Mouse (Mus musculus) forebrain, postnatal 0 days (tissue): ENCODE measurements at regions not wholly inside any gene's neighbourhood (a gene's known extent, or its start where the extent isn't known, plus 50 kb on each side); places are given as distances from the start of the nearest gene placed in this dataset.

Source experiments
- ATAC-seq: fragments of 200-750 bp; cut with Nextera tagmentation; 2 replicates; pipeline ENCODE4 v1.8.0; 2017; ENCODE audit warnings: mild to moderate bottlenecking, moderate library complexity
- DNase-seq: peaks from one replicate; pipeline ENCODE4 v3.0.0-alpha.2; 2015
- H3K27ac ChIP-seq: fragments of 300-500 bp; sonication (generic); 2 replicates; pipeline ENCODE4 v1.5.1; 2014; ENCODE audit warnings: low read depth, mild to moderate bottlenecking, antibody characterized with exemption, low read length, moderate library complexity, mixed read lengths
- H3K27me3 ChIP-seq: fragments of 300-500 bp; sonication (generic); 2 replicates; pipeline ENCODE4 v1.6.1; 2014; ENCODE audit warnings: mild to moderate bottlenecking, low read length, mixed read lengths; ENCODE audit not compliant: insufficient read depth
- H3K36me3 ChIP-seq: fragments of 300-500 bp; sonication (generic); 2 replicates; pipeline ENCODE4 v1.6.1; 2014; ENCODE audit warnings: mild to moderate bottlenecking, moderate library complexity; ENCODE audit not compliant: insufficient read depth
- H3K4me1 ChIP-seq: fragments of 300-500 bp; sonication (generic); 2 replicates; pipeline ENCODE4 v1.6.1; 2014; ENCODE audit warnings: antibody characterized with exemption; ENCODE audit not compliant: insufficient read depth
- H3K4me2 ChIP-seq: fragments of 300-500 bp; sonication (generic); 2 replicates; pipeline ENCODE4 v1.6.1; 2014; ENCODE audit warnings: low read depth, mild to moderate bottlenecking, moderate library complexity
- H3K4me3 ChIP-seq: fragments of 300-500 bp; sonication (generic); 2 replicates; pipeline ENCODE4 v1.5.1; 2014; ENCODE audit warnings: low read depth, low read length, mixed read lengths
- H3K9ac ChIP-seq: fragments of 300-500 bp; sonication (generic); 2 replicates; pipeline ENCODE4 v1.6.1; 2014; ENCODE audit warnings: mild to moderate bottlenecking
- H3K9me3 ChIP-seq: fragments of 300-500 bp; sonication (generic); 2 replicates; pipeline ENCODE4 v1.6.1; 2016; ENCODE audit warnings: low read length
- CTCF ChIP-seq: sonication (generic); IDR thresholded peaks from 2 replicates; pipeline ENCODE4 v1.5.1; 2016; ENCODE audit warnings: antibody characterized with exemption, control low read depth, low read depth
- WGBS: fragments of 180-500 bp; shearing (Covaris S2); extraction: QIAGEN DNeasy Blood & Tissue Kit; methylation state at CpG from one replicate; pipeline ENCODE4 v1.1.7; 2014; 5-methylcytosine and 5-hydroxymethylcytosine counted together

- no peak overlapping the region for H3K4me2 ChIP-seq
- no peaks in the 10 kb centered on the region for H3K36me3 ChIP-seq
- H3K27me3 ChIP-seq = no peaks in the 10 kb centered on the region
- no peak overlapping the region for H3K4me3 ChIP-seq
- no peak overlapping the region for H3K9ac ChIP-seq
- no peaks in the 10 kb centered on the region for H3K9me3 ChIP-seq
- 51% methylated on average over 1 of the region's 1 CpGs for WGBS
- H3K27ac ChIP-seq = 0 out of 2 replicates have a peak overlapping the region, but pooled peaks have one; percentile 50
- H3K4me1 ChIP-seq = no peaks in the 10 kb centered on the region
- ATAC-seq (no peak), DNase-seq (no peak)
- TF ChIP-seq CTCF = no peak
These were observed 186.7 kb upstream of the Robo2 start for GRCm38 (mm10) chr16:74598361-74598760.

GRCm38 (mm10) chr16:74597735-74598340, 186.2 kb upstream of the Robo2 start:
- DNase-seq (peak; percentile 82), ATAC-seq (peak; percentile 96)
- no peak overlapping the region for H3K9ac ChIP-seq
- WGBS = 41% methylated on average over 4 of the region's 4 CpGs
- H3K4me2 ChIP-seq = no peak overlapping the region
- no peaks in the 10 kb centered on the region for H3K27me3 ChIP-seq
- no peaks in the 10 kb centered on the region for H3K4me1 ChIP-seq
- no peak for TF ChIP-seq CTCF
- 0 out of 2 replicates have a peak overlapping the region, but pooled peaks have one; percentile 50 for H3K27ac ChIP-seq
- no peaks in the 10 kb centered on the region for H3K9me3 ChIP-seq
- no peak overlapping the region for H3K4me3 ChIP-seq
- H3K36me3 ChIP-seq = no peaks in the 10 kb centered on the region

- H3K9me3 ChIP-seq = no peaks in the 10 kb centered on the region
- H3K4me1 ChIP-seq = no peaks in the 10 kb centered on the region
- TF ChIP-seq CTCF = no peak
- no peak overlapping the region for H3K4me2 ChIP-seq
- no peak overlapping the region for H3K27ac ChIP-seq
- H3K4me3 ChIP-seq = no peak overlapping the region
- no peak for DNase-seq
- WGBS = 89% methylated on average over 4 of the region's 4 CpGs
- no peak overlapping the region for H3K9ac ChIP-seq
- no peaks in the 10 kb centered on the region for H3K27me3 ChIP-seq
- ATAC-seq = no peak
- no peaks in the 10 kb centered on the region for H3K36me3 ChIP-seq
These were observed 180.3 kb upstream of the Robo2 start for GRCm38 (mm10) chr16:74591896-74592295.

GRCm38 (mm10) chr16:74582645-74583423, 171.2 kb upstream of the Robo2 start:
- no peak for TF ChIP-seq CTCF
- ATAC-seq (peak; percentile 53; the same call in 1 of the 2 replicates), DNase-seq (peak; percentile 74)
- Histone ChIP-seq H3K27me3 (no peaks in the 10 kb centered on the region), H3K9me3 (no peaks in the 10 kb centered on the region), H3K36me3 (no peaks in the 10 kb centered on the region), H3K9ac (no peak overlapping the region), H3K27ac (no peak overlapping the region), H3K4me1 (0 out of 2 replicates have a peak, but pooled peaks cover 4% of the 10 kb centered on the region), H3K4me2 (no peak overlapping the region), H3K4me3 (no peak overlapping the region)
- 32% methylated on average over 4 of the region's 4 CpGs for WGBS

- Histone ChIP-seq H3K4me1 (no peaks in the 10 kb centered on the region), H3K27me3 (no peaks in the 10 kb centered on the region), H3K4me2 (no peak overlapping the region), H3K4me3 (no peak overlapping the region), H3K27ac (no peak overlapping the region), H3K9ac (no peak overlapping the region), H3K9me3 (no peaks in the 10 kb centered on the region), H3K36me3 (no peaks in the 10 kb centered on the region)
- no peak for TF ChIP-seq CTCF
- ATAC-seq (no peak), DNase-seq (no peak)
- WGBS = 36% methylated on average over 5 of the region's 5 CpGs
These were observed 136.7 kb upstream of the Robo2 start for GRCm38 (mm10) chr16:74548374-74548773.

GRCm38 (mm10) chr16:74530531-74530930, 118.9 kb upstream of the Robo2 start:
- Histone ChIP-seq H3K36me3 (no peaks in the 10 kb centered on the region), H3K9me3 (no peaks in the 10 kb centered on the region), H3K4me3 (no peak overlapping the region), H3K27me3 (no peaks in the 10 kb centered on the region), H3K4me1 (no peaks in the 10 kb centered on the region), H3K4me2 (no peak overlapping the region), H3K9ac (no peak overlapping the region), H3K27ac (no peak overlapping the region)
- DNase-seq = no peak
- WGBS = 68% methylated on average over 2 of the region's 2 CpGs
- no peak for TF ChIP-seq CTCF
- no peak for ATAC-seq

- Histone ChIP-seq H3K4me1 (no peaks in the 10 kb centered on the region), H3K4me3 (no peak overlapping the region), H3K9me3 (no peaks in the 10 kb centered on the region), H3K27ac (no peak overlapping the region), H3K27me3 (no peaks in the 10 kb centered on the region), H3K4me2 (no peak overlapping the region), H3K9ac (no peak overlapping the region), H3K36me3 (no peaks in the 10 kb centered on the region)
- WGBS = 35% methylated on average over 3 of the region's 3 CpGs
- ATAC-seq = no peak
- DNase-seq = no peak
- TF ChIP-seq CTCF = no peak
These were observed 116.6 kb upstream of the Robo2 start for GRCm38 (mm10) chr16:74528245-74528644.
